Mouse (Mus musculus) neural tube, embryonic 12.5 days (tissue): ENCODE measurements around the gene Cnmd. TPM values are rescaled to one million over a fixed set of nuclear protein-coding genes. Genes with fewer than 3 reads are reported as not detected.

Source experiments
- ATAC-seq: fragments of 200-750 bp; cut with Nextera tagmentation; 2 replicates; pipeline ENCODE4 v1.8.0; 2017; ENCODE audit warnings: low read depth, mild to moderate bottlenecking, moderate TSS enrichment, moderate library complexity; ENCODE audit not compliant: low FRiP score
- H3K27ac ChIP-seq: fragments of 300-500 bp; sonication (generic); 2 replicates; pipeline ENCODE4 v1.5.1; 2016
- H3K27me3 ChIP-seq: fragments of 300-500 bp; sonication (generic); replicated peaks from 2 replicates; pipeline ENCODE4 v1.6.1; 2016; ENCODE audit warnings: mild to moderate bottlenecking
- H3K36me3 ChIP-seq: fragments of 300-500 bp; sonication (generic); 2 replicates; pipeline ENCODE4 v1.6.1; 2016; ENCODE audit warnings: mild to moderate bottlenecking
- H3K4me1 ChIP-seq: fragments of 300-500 bp; sonication (generic); 2 replicates; pipeline ENCODE4 v1.6.1; 2016
- H3K4me2 ChIP-seq: fragments of 300-500 bp; sonication (generic); replicated peaks from 2 replicates; pipeline ENCODE4 v1.6.1; 2016; ENCODE audit warnings: mild to moderate bottlenecking
- H3K4me3 ChIP-seq: fragments of 300-500 bp; sonication (generic); 2 replicates; pipeline ENCODE4 v1.5.1; 2016
- H3K9ac ChIP-seq: fragments of 300-500 bp; sonication (generic); 2 replicates; pipeline ENCODE4 v1.6.1; 2016; ENCODE audit warnings: mild to moderate bottlenecking
- H3K9me3 ChIP-seq: fragments of 300-500 bp; sonication (generic); 2 replicates; pipeline ENCODE4 v1.6.1; 2016; ENCODE audit warnings: mild to moderate bottlenecking
- WGBS: fragments of 180-500 bp; shearing (Covaris S2); methylation state at CpG from one replicate; pipeline ENCODE4 v1.1.7; 2016; 5-methylcytosine and 5-hydroxymethylcytosine counted together
- polyA plus RNA-seq: library from polyadenylated mRNA; unstranded; fragments of >200 nt; fragmentation: Nextera tagmentation; extraction: Ambion mirVana; gene quantifications from 2 replicates; pipeline ENCODE4 v1.2.1, GENCODE M21; 2016

The Cnmd gene
- polyA plus RNA-seq, 1 experiment from 2014 or later = 15.2 TPM

DNA sequence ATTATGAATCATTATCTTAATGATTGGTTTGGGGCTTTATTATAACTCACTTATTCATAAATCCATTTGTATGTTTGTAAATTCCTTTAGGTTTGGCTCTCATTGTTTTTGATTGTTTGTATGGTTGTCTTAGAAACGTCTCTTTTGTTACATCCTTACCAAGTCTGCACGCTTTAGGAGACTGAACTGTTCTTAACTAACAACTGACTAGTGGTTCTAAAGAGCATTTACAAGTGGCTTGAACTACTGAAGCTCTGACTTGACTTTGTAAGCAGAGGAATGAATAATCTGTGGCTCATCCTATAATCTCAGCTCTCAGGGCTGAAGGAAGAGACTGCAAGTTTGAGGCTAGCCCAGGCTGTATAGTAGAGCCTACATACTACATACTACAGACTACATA is 70.4 kb downstream of the Cnmd start:
- H3K4me1 ChIP-seq = peaks cover 15% of the 10 kb centered on the region
- no peak overlapping the region for H3K4me2 ChIP-seq
- H3K27me3 ChIP-seq = no peaks in the 10 kb centered on the region
- 88% methylated on average over 2 of the region's 2 CpGs for WGBS
- no peak overlapping the region for H3K9ac ChIP-seq
- H3K9me3 ChIP-seq = no peaks in the 10 kb centered on the region
- H3K4me3 ChIP-seq = no peak overlapping the region
- ATAC-seq = no peak
- peaks cover 20% of the 10 kb centered on the region for H3K36me3 ChIP-seq
- H3K27ac ChIP-seq = no peak overlapping the region

- Histone ChIP-seq H3K9me3 (no peaks in the 10 kb centered on the region), H3K27me3 (no peaks in the 10 kb centered on the region), H3K4me2 (no peak overlapping the region), H3K4me3 (no peak overlapping the region), H3K4me1 (peaks cover 15% of the 10 kb centered on the region), H3K36me3 (peaks cover 18% of the 10 kb centered on the region; the same call in 1 of the 2 replicates), H3K27ac (no peak overlapping the region), H3K9ac (no peak overlapping the region)
- 96% methylated on average over 8 of the region's 8 CpGs for WGBS
- ATAC-seq = no peak
Observed at GRCm38 (mm10) chr14:79590916-79591315, 71.1 kb downstream of the Cnmd start.

DNA sequence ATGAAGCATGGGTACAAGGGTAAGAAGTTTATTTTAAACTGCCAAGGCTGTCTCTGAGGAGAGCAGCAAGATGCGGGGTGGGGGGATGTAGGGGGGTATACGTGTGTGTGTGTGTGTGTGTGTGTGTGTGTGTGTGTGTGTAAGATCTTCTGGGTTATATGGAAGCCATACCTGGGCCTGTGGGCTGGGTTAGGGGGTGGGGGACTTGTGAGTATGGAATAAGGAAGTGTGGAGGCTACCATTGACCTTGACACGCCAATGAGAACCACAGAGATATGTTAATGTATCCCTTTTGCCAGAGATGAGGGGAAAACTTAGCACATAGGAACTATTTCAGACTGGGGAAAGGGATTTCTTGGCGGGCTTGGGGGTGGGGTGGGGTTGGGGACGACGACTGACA is 72.6 kb downstream of the Cnmd start:
- peak overlapping the region; percentile 70; the same call in 1 of the 2 replicates for H3K4me2 ChIP-seq
- WGBS = 94% methylated on average over 6 of the region's 6 CpGs
- no peak for ATAC-seq

GRCm38 (mm10) chr14:79588534-79588951 is 73.4 kb downstream of the Cnmd start:
- ATAC-seq = no peak
- WGBS = 88% methylated on average over 9 of the region's 9 CpGs
- H3K4me3 ChIP-seq = peak overlapping the region; percentile 63
- peak overlapping the region; percentile 70 for H3K4me2 ChIP-seq
- H3K27me3 ChIP-seq = no peaks in the 10 kb centered on the region
- peaks cover 15% of the 10 kb centered on the region for H3K4me1 ChIP-seq
- H3K9ac ChIP-seq = peak overlapping the region; percentile 59; the same call in 1 of the 2 replicates
- H3K9me3 ChIP-seq = no peaks in the 10 kb centered on the region
- no peak overlapping the region for H3K27ac ChIP-seq
- H3K36me3 ChIP-seq = 0 out of 2 replicates have a peak, but pooled peaks cover 6% of the 10 kb centered on the region

More for the DNA sequence above, 72.6 kb downstream of the Cnmd start:
- Histone ChIP-seq H3K4me1 (peaks cover 15% of the 10 kb centered on the region), H3K4me3 (no peak overlapping the region), H3K36me3 (0 out of 2 replicates have a peak, but pooled peaks cover 6% of the 10 kb centered on the region), H3K9me3 (no peaks in the 10 kb centered on the region), H3K27ac (no peak overlapping the region), H3K9ac (no peak overlapping the region), H3K27me3 (no peaks in the 10 kb centered on the region)

GRCm38 (mm10) chr14:79587852-79588229 is 74.1 kb downstream of the Cnmd start:
- no peaks in the 10 kb centered on the region for H3K27me3 ChIP-seq
- H3K9me3 ChIP-seq = no peaks in the 10 kb centered on the region
- WGBS = 2% methylated on average over 9 of the region's 9 CpGs
- peak overlapping the region; percentile 59 for H3K9ac ChIP-seq
- H3K4me3 ChIP-seq = peak overlapping the region; percentile 63
- peak; percentile 38 for ATAC-seq
- peaks cover 15% of the 10 kb centered on the region for H3K4me1 ChIP-seq
- H3K4me2 ChIP-seq = peak overlapping the region; percentile 70
- H3K27ac ChIP-seq = peak overlapping the region; percentile 32; the same call in 1 of the 2 replicates
- H3K36me3 ChIP-seq = 0 out of 2 replicates have a peak, but pooled peaks cover 6% of the 10 kb centered on the region

Other genes starting within 250 kb of the Cnmd start
- 17.7 and 20.5 TPM in 2 replicates for gene Kbtbd7, start 235.7 kb downstream of the Cnmd start, polyA plus RNA-seq
- gene Kbtbd6, start 210.3 kb downstream of the Cnmd start, polyA plus RNA-seq = 2.9 and 4.2 TPM in 2 replicates
- 8.0 TPM in 2 replicates for gene Elf1, start 181.0 kb downstream of the Cnmd start, polyA plus RNA-seq
- 49.4 and 53.3 TPM in 2 replicates for gene Wbp4, start 180.7 kb downstream of the Cnmd start, polyA plus RNA-seq
- 118 and 127 TPM in 2 replicates for gene Sugt1, start 74.5 kb downstream of the Cnmd start, polyA plus RNA-seq
- 40.6 and 43.8 TPM in 2 replicates for gene Pcdh8, start 109.1 kb upstream of the Cnmd start, polyA plus RNA-seq